Mouse (Mus musculus) midbrain, embryonic 12.5 days (tissue): Measurements from ENCODE around the gene Epdr1. TPM values are rescaled to one million over a fixed set of nuclear protein-coding genes. Genes with fewer than 3 reads are reported as not detected.

ENCODE experiments used
- ATAC-seq: fragments of 200-750 bp; cut with Nextera tagmentation; 2 replicates; pipeline ENCODE4 v1.8.0; 2017; ENCODE audit warnings: low read depth, moderate TSS enrichment, moderate library complexity; ENCODE audit not compliant: low FRiP score
- H3K27ac ChIP-seq: fragments of 300-500 bp; sonication (generic); replicated peaks from 2 replicates; pipeline ENCODE4 v1.5.1; 2016; ENCODE audit warnings: mild to moderate bottlenecking
- H3K27me3 ChIP-seq: fragments of 300-500 bp; sonication (generic); 2 replicates; pipeline ENCODE4 v1.6.1; 2016; ENCODE audit warnings: mild to moderate bottlenecking
- H3K36me3 ChIP-seq: fragments of 300-500 bp; sonication (generic); 2 replicates; pipeline ENCODE4 v1.6.1; 2016
- H3K4me1 ChIP-seq: fragments of 300-500 bp; sonication (generic); 2 replicates; pipeline ENCODE4 v1.6.1; 2016
- H3K4me2 ChIP-seq: fragments of 300-500 bp; sonication (generic); replicated peaks from 2 replicates; pipeline ENCODE4 v1.6.1; 2016; ENCODE audit warnings: mild to moderate bottlenecking, moderate library complexity
- H3K4me3 ChIP-seq: fragments of 300-500 bp; sonication (generic); 2 replicates; pipeline ENCODE4 v1.5.1; 2016; ENCODE audit warnings: mild to moderate bottlenecking
- H3K9ac ChIP-seq: fragments of 300-500 bp; sonication (generic); replicated peaks from 2 replicates; pipeline ENCODE4 v1.6.1; 2016; ENCODE audit warnings: mild to moderate bottlenecking, moderate library complexity
- H3K9me3 ChIP-seq: fragments of 300-500 bp; sonication (generic); 2 replicates; pipeline ENCODE4 v1.6.1; 2016; ENCODE audit warnings: mild to moderate bottlenecking
- WGBS: fragments of 180-500 bp; shearing (Covaris S2); methylation state at CpG from one replicate; pipeline ENCODE4 v1.1.7; 2016; 5-methylcytosine and 5-hydroxymethylcytosine counted together
- polyA plus RNA-seq: library from polyadenylated mRNA; unstranded; fragments of >200 nt; fragmentation: Nextera tagmentation; extraction: Ambion mirVana; gene quantifications from 2 replicates; pipeline ENCODE4 v1.2.1, GENCODE M21; 2016

Epdr1 gene
- 22.6 and 22.8 TPM in 2 replicates for polyA plus RNA-seq

DNA sequence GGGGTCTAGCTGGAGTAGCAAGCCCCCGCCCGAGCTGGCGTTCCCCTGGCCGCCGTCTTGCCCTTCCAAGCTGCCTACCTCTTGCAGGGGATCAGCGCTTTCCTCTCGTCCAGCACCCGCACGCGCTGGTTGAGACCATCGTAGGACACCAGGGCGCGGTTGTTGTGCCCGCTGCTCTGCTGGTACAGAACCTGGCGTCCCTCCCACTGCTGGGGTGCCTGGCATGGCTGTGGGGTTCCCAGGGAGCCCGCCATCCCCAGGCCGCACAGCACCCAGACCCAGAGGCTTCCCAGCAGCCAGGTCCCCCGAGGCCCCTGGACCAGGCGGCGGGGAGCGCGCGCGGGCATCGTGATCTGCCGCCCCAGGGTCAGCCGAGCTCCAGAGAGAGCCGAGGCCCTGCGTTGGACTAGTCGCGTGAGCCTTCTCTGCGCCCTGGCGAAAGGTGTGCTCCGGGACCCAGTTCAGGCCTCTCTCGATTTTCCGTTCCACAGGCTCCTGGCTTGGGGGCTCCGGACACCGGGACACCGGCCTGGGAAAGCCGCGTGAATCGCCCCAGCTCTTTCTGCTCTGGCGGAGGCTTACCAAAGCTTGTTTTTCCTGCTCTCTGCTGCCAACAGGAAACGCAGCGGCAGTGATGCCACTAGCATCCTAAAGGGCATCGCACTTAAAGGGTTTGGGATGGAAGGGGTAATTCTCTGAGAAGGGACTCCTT is at the start of gene Epdr1:
Gene Epdr1, minus strand, starts transcription at position 712 of the 712 bp plus-strand sequence.
- peak within 1 kb of the TSS; percentile 68 for H3K4me3 ChIP-seq
- peak within 1 kb of the TSS; percentile 84 for H3K4me2 ChIP-seq
- H3K4me1 ChIP-seq: peaks cover 27% of the 10 kb centered on the region
- peak within 1 kb of the TSS; percentile 91 for H3K9ac ChIP-seq
- H3K36me3 ChIP-seq: no peaks in the 10 kb centered on the region
- peaks cover 24% of the 10 kb centered on the region for H3K27me3 ChIP-seq
- peak within 1 kb of the TSS; percentile 81 for H3K27ac ChIP-seq
- peak; percentile 87 for ATAC-seq
- no peaks in the 10 kb centered on the region for H3K9me3 ChIP-seq
- under 1% methylated on average over 45 of the region's 46 CpGs for WGBS

GRCm38 (mm10) chr13:19668355-19669140 is 48.8 kb upstream of the Epdr1 start:
- Histone ChIP-seq H3K36me3 (no peaks in the 10 kb centered on the region), H3K27me3 (no peaks in the 10 kb centered on the region), H3K27ac (no peak overlapping the region), H3K9ac (no peak overlapping the region), H3K4me3 (no peak overlapping the region), H3K4me1 (no peaks in the 10 kb centered on the region), H3K4me2 (no peak overlapping the region), H3K9me3 (no peaks in the 10 kb centered on the region)
- ATAC-seq: no peak
- WGBS: 81% methylated on average over 4 of the region's 4 CpGs

GRCm38 (mm10) chr13:19652405-19652804 is 32.7 kb upstream of the Epdr1 start:
- H3K27ac ChIP-seq: no peak overlapping the region
- H3K4me1 ChIP-seq: no peaks in the 10 kb centered on the region
- no peak overlapping the region for H3K9ac ChIP-seq
- 93% methylated on average over 2 of the region's 2 CpGs for WGBS
- H3K27me3 ChIP-seq: no peaks in the 10 kb centered on the region
- no peak overlapping the region for H3K4me3 ChIP-seq
- no peak for ATAC-seq
- no peaks in the 10 kb centered on the region for H3K9me3 ChIP-seq
- no peaks in the 10 kb centered on the region for H3K36me3 ChIP-seq
- no peak overlapping the region for H3K4me2 ChIP-seq

- Histone ChIP-seq H3K9me3 (no peaks in the 10 kb centered on the region), H3K9ac (no peak overlapping the region), H3K27me3 (no peaks in the 10 kb centered on the region), H3K4me3 (no peak overlapping the region), H3K36me3 (no peaks in the 10 kb centered on the region), H3K27ac (no peak overlapping the region), H3K4me2 (no peak overlapping the region), H3K4me1 (no peaks in the 10 kb centered on the region)
- ATAC-seq: no peak
- 89% methylated on average over 2 of the region's 2 CpGs for WGBS
Measured at GRCm38 (mm10) chr13:19649824-19650223, 30.1 kb upstream of the Epdr1 start.

DNA sequence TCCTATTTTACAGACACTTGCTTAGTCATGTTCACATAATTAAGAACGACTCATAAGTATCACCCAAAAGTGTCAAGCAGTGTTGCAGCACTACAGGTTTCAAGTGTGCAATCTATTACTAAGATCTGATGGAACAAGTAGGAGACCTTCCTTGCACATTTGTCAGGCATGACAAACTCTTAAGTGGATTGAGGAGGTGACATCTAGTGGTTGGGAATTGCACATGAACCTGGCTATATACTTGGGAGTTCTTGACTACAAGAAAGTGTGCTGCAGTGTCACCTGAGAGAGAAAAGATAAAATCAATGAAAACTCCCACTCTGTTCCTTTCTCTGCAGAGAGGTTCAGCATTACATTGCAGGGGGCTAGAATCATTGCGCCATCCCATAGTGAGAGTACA is 24.5 kb upstream of the Epdr1 start:
- no peak overlapping the region for H3K4me2 ChIP-seq
- no peaks in the 10 kb centered on the region for H3K27me3 ChIP-seq
- no peak overlapping the region for H3K9ac ChIP-seq
- H3K36me3 ChIP-seq: no peaks in the 10 kb centered on the region
- H3K9me3 ChIP-seq: no peaks in the 10 kb centered on the region
- WGBS: 73% methylated on average over 2 of the region's 2 CpGs
- ATAC-seq: no peak
- no peak overlapping the region for H3K27ac ChIP-seq
- H3K4me3 ChIP-seq: no peak overlapping the region
- H3K4me1 ChIP-seq: no peaks in the 10 kb centered on the region

- Histone ChIP-seq H3K27ac (no peak overlapping the region), H3K36me3 (no peaks in the 10 kb centered on the region), H3K4me1 (no peaks in the 10 kb centered on the region), H3K27me3 (no peaks in the 10 kb centered on the region), H3K4me3 (no peak overlapping the region), H3K4me2 (no peak overlapping the region), H3K9me3 (no peaks in the 10 kb centered on the region), H3K9ac (no peak overlapping the region)
- WGBS: 88% methylated on average over 1 of the region's 1 CpGs
- ATAC-seq: no peak
Measured at GRCm38 (mm10) chr13:19643519-19643918, 23.8 kb upstream of the Epdr1 start.

- ATAC-seq: no peak
- no peaks in the 10 kb centered on the region for H3K36me3 ChIP-seq
- H3K27me3 ChIP-seq: no peaks in the 10 kb centered on the region
- 91% methylated on average over 2 of the region's 2 CpGs for WGBS
- H3K9ac ChIP-seq: no peak overlapping the region
- H3K9me3 ChIP-seq: no peaks in the 10 kb centered on the region
- no peaks in the 10 kb centered on the region for H3K4me1 ChIP-seq
- H3K4me3 ChIP-seq: no peak overlapping the region
- H3K4me2 ChIP-seq: no peak overlapping the region
- no peak overlapping the region for H3K27ac ChIP-seq
Measured at GRCm38 (mm10) chr13:19640203-19640851, 20.6 kb upstream of the Epdr1 start.

GRCm38 (mm10) chr13:19636131-19636530 is 16.4 kb upstream of the Epdr1 start:
- Histone ChIP-seq H3K36me3 (no peaks in the 10 kb centered on the region), H3K27ac (no peak overlapping the region), H3K27me3 (no peaks in the 10 kb centered on the region), H3K4me2 (no peak overlapping the region), H3K4me1 (no peaks in the 10 kb centered on the region), H3K4me3 (no peak overlapping the region), H3K9ac (no peak overlapping the region), H3K9me3 (no peaks in the 10 kb centered on the region)
- 72% methylated on average over 4 of the region's 4 CpGs for WGBS
- no peak for ATAC-seq

DNA sequence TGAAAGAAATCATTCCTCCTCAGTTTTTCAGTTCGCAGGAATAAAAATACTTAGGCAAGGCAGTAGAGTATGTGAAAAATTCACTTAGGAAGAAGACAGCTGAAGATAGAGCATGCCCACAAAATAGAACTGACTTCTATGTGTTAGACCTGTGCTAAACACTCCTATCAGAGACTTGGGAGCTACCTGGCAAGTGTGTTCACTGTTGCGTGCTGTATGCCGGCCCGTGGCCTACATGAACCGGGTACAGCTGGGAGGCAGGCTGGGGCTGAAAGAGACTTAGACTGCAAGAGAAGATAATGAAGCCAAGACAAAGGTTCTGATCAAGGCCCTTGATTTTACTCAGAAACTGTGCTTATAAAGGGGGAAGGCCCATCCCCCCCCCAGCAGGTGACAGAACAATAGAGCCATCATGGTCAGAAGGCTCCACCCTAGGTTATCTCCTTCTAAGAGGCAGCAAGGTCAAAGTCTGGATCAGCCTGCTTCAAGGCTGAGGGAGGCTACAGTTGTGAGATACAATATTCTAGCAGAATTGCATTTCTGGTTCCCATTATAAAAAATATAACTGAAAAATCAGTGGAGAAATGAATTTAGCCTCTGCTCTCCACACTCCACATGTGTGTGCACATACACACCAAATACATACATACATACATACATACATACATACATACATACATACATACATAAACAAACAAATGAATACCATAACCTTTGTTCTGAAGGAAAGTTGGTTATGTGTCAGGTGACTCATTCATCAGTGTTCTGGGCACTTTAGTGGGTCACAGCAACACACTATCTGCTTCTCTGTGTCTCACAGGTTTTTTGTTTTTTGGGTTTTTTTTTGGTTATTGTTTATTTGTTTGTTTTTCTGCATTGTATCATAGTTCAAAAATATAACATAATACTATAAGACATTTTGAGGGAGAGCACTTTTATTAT is 11.3 kb upstream of the Epdr1 start:
- H3K9ac ChIP-seq: no peak overlapping the region
- no peaks in the 10 kb centered on the region for H3K4me1 ChIP-seq
- no peaks in the 10 kb centered on the region for H3K36me3 ChIP-seq
- H3K4me2 ChIP-seq: no peak overlapping the region
- H3K9me3 ChIP-seq: no peaks in the 10 kb centered on the region
- no peaks in the 10 kb centered on the region for H3K27me3 ChIP-seq
- ATAC-seq: no peak
- WGBS: 88% methylated on average over 5 of the region's 5 CpGs
- H3K4me3 ChIP-seq: no peak overlapping the region
- no peak overlapping the region for H3K27ac ChIP-seq

GRCm38 (mm10) chr13:19626473-19626872 is 6.7 kb upstream of the Epdr1 start:
- Histone ChIP-seq H3K4me2 (no peak overlapping the region), H3K9ac (no peak overlapping the region), H3K36me3 (no peaks in the 10 kb centered on the region), H3K4me3 (no peak overlapping the region), H3K4me1 (peaks cover 16% of the 10 kb centered on the region), H3K9me3 (no peaks in the 10 kb centered on the region), H3K27ac (no peak overlapping the region), H3K27me3 (peaks cover 21% of the 10 kb centered on the region)
- 88% methylated on average over 1 of the region's 1 CpGs for WGBS
- no peak for ATAC-seq

GRCm38 (mm10) chr13:19624632-19625320 is 5.0 kb upstream of the Epdr1 start:
- H3K4me1 ChIP-seq: peaks cover 16% of the 10 kb centered on the region
- H3K4me2 ChIP-seq: peak overlapping the region; percentile 7; the same call in 1 of the 2 replicates
- no peaks in the 10 kb centered on the region for H3K36me3 ChIP-seq
- no peak for ATAC-seq
- peaks cover 32% of the 10 kb centered on the region for H3K27me3 ChIP-seq
- 91% methylated on average over 11 of the region's 11 CpGs for WGBS
- H3K9me3 ChIP-seq: no peaks in the 10 kb centered on the region
- no peak overlapping the region for H3K4me3 ChIP-seq
- H3K9ac ChIP-seq: no peak overlapping the region
- no peak overlapping the region for H3K27ac ChIP-seq
